ENCODE assay signal across 17 mouse cellular contexts in genomic region chr4:62509946-62510345, GRCm38 (mm10). TPM values are rescaled to one million over a fixed set of nuclear protein-coding genes. Genes with fewer than 3 reads are reported as not detected.
DNase-seq lines count a peak whose midpoint lies in the region; ATAC-seq and TF ChIP-seq lines count a peak whose summit lies in the region.
"Had no signal": no experiment of that assay in that cellular context is flagged by ENCODE, and none has a peak within 500 bp of the region (broad histone marks: within the 10 kb centered on the region; RNA-seq: fewer than 3 reads in every experiment).

No protein-coding gene starts in this region.

- H3K36me3 ChIP-seq in erythroblast, embryonic 14.5 days (ENCODE audit: control insufficient read depth): peaks cover 91% of the 10 kb centered on the region
- H3K36me3 ChIP-seq in MEL (ENCODE audit: control insufficient read depth in 1 of 2, insufficient read depth in 2 of 2, low read length in 2 of 2): peaks cover 0 to 11% of the 10 kb centered on the region in 2 experiments; a peak in 3 of 4 replicates

- H3K4me1 ChIP-seq in erythroblast, embryonic 14.5 days (ENCODE audit: control insufficient read depth): peaks cover 97% of the 10 kb centered on the region
- peaks cover under 1 to 1% of the 10 kb centered on the region in 2 experiments; a peak in 3 of 4 replicates for H3K4me1 ChIP-seq in MEL (ENCODE audit: control insufficient read depth in 1 of 2, insufficient read depth in 2 of 2, low read length in 2 of 2)
- H3K4me1 ChIP-seq: midbrain, embryonic 15.5 days had no signal

- no peaks in the 10 kb centered on the region for H3K79me2 ChIP-seq in MEL (ENCODE audit: control insufficient read depth, insufficient read depth, low read length, poor library complexity)

- ATAC-seq in erythroblast, adult 5-6 weeks (replicated peaks; ENCODE audit: low FRiP score, poor library complexity, severe bottlenecking): no peak
- ATAC-seq: inflammation-experienced regulatory T-cells, adult 6 months; midbrain, embryonic 15.5 days had no signal

- H3K4me3 ChIP-seq in erythroblast, embryonic 14.5 days (replicated peaks): peak overlapping the region; percentile 3
- H3K4me3 ChIP-seq in MEL (ENCODE audit: control insufficient read depth in 1 of 2, insufficient read depth in 1 of 2, low read depth in 2 of 2, low read length in 2 of 2): no peak overlapping the region
- H3K4me3 ChIP-seq: heart, embryonic 10.5 days; midbrain, embryonic 15.5 days; neural tube, embryonic 12.5 days had no signal

- DNase-seq in MEL (ENCODE audit: low read depth, low spot score): peak; percentile 5
- peak; percentile 92 for DNase-seq in adrenal gland, postnatal 14 days
- DNase-seq in kidney, postnatal 36 days: peak; percentile 91 to 92
- no peak for DNase-seq in retina, postnatal 1 day
- DNase-seq in thymus, postnatal 4 days: no peak
- no peak for DNase-seq in frontal cortex, adult 2 months (ENCODE audit: extremely low spot score in 1 of 2, low spot score in 1 of 2)
- DNase-seq: heart, postnatal 36 days; lung, postnatal 4 days; right cerebral cortex, adult 18-20 months had no signal

- no peak for TF ChIP-seq POLR2A in MEL (IDR thresholded peaks at IDR 0.05; ENCODE audit: control insufficient read depth in 1 of 2, insufficient read depth in 1 of 2, low read depth in 1 of 2, low read length in 2 of 2, poor library complexity in 1 of 2)

- TF ChIP-seq CTCF in MEL (IDR thresholded peaks at IDR 0.05 in 2 of 3, conservative IDR thresholded peaks at IDR 0.05 in 1 of 3; ENCODE audit: control insufficient read depth in 1 of 3, insufficient read depth in 1 of 3, low read depth in 2 of 3, low read length in 3 of 3, poor library complexity in 1 of 3, severe bottlenecking in 1 of 3): no peak

- no peak overlapping the region for H3K27ac ChIP-seq in MEL (ENCODE audit: control insufficient read depth, low read depth, low read length)
- H3K27ac ChIP-seq: heart, embryonic 10.5 days; liver, embryonic 14.5 days; midbrain, embryonic 15.5 days; neural tube, embryonic 12.5 days had no signal

- H3K9ac ChIP-seq in MEL (ENCODE audit: control insufficient read depth, low read depth, low read length, poor library complexity, severe bottlenecking): no peak overlapping the region
- H3K9ac ChIP-seq: liver, embryonic 14.5 days; midbrain, embryonic 15.5 days; neural tube, embryonic 12.5 days had no signal

- TF ChIP-seq RAD21 in MEL (IDR thresholded peaks at IDR 0.05; ENCODE audit: low read depth, low read length): no peak

- H3K27me3 ChIP-seq in erythroblast, embryonic 14.5 days (ENCODE audit: control insufficient read depth): no peaks in the 10 kb centered on the region; the same call in 1 of the 2 replicates
- no peaks in the 10 kb centered on the region for H3K27me3 ChIP-seq in MEL (ENCODE audit: control insufficient read depth in 1 of 2, insufficient read depth in 2 of 2, low read length in 2 of 2)
- H3K27me3 ChIP-seq: midbrain, embryonic 15.5 days; neural tube, embryonic 12.5 days had no signal

- no peaks in the 10 kb centered on the region for H3K9me3 ChIP-seq in erythroblast, embryonic 14.5 days (ENCODE audit: control insufficient read depth, low read length)
- no peaks in the 10 kb centered on the region for H3K9me3 ChIP-seq in MEL (replicated peaks; ENCODE audit: insufficient read depth, low read length)
- H3K9me3 ChIP-seq: heart, embryonic 10.5 days; midbrain, embryonic 15.5 days; neural tube, embryonic 12.5 days had no signal

- TF ChIP-seq EP300 in MEL (IDR thresholded peaks at IDR 0.05; ENCODE audit: low read depth in 1 of 2, low read length in 2 of 2): no peak

TF ChIP-seq in MEL, 35 proteins besides CTCF, POLR2A, EP300 and RAD21:
- no peak for TF ChIP-seq SMC3 (IDR thresholded peaks at IDR 0.05; ENCODE audit: low read depth, low read length)
- no peak for TF ChIP-seq MEF2A (IDR thresholded peaks at IDR 0.05; ENCODE audit: extremely low read depth, insufficient replicate concordance, low read depth, low read length, poor library complexity, severe bottlenecking)
- no peak for TF ChIP-seq ETS1 (IDR thresholded peaks at IDR 0.05; ENCODE audit: low read depth, low read length)
- no peak for TF ChIP-seq KAT2A (conservative IDR thresholded peaks at IDR 0.05; ENCODE audit: low read depth, low read length)
- TF ChIP-seq CHD1 (IDR thresholded peaks at IDR 0.05; ENCODE audit: low read depth, low read length): no peak
- no peak for TF ChIP-seq USF1 (IDR thresholded peaks at IDR 0.05; ENCODE audit: low read depth, low read length)
- no peak for TF ChIP-seq USF2 (IDR thresholded peaks at IDR 0.05; ENCODE audit: borderline replicate concordance in 1 of 2, insufficient read depth in 1 of 2, low read depth in 1 of 2, low read length in 2 of 2)
- no peak for TF ChIP-seq GABPA (IDR thresholded peaks at IDR 0.05; ENCODE audit: low read depth, low read length)
- no peak for TF ChIP-seq CHD2 (IDR thresholded peaks at IDR 0.05; ENCODE audit: low read length)
- TF ChIP-seq GATA1 (IDR thresholded peaks at IDR 0.05; ENCODE audit: low read depth, low read length): no peak
- TF ChIP-seq HCFC1 (IDR thresholded peaks at IDR 0.05; ENCODE audit: low read depth, low read length): no peak
- TF ChIP-seq ZC3H11A (IDR thresholded peaks at IDR 0.05; ENCODE audit: low read depth, low read length): no peak
- TF ChIP-seq NELFE (IDR thresholded peaks at IDR 0.05; ENCODE audit: low read depth, low read length): no peak
- TF ChIP-seq JUND (IDR thresholded peaks at IDR 0.05; ENCODE audit: low read depth, low read length): no peak

RNA-seq across cellular contexts. Expression of gene Hdhd3, which starts 6.7 kb away (rescaled TPM):
- polyA plus RNA-seq in erythroblast, embryonic 14.5 days (2012): 0.29 and 0.59 TPM in 2 replicates
- total RNA-seq in erythroblast, adult 5-6 weeks (2015; ENCODE audit: low replicate concordance): not detected in 2 replicates
- total RNA-seq in erythroblast, adult 5-6 weeks (2017; ENCODE audit: low replicate concordance): 1.0 TPM in 1 of 2 replicates, not detected in the other
- 3.5 and 4.0 TPM in 2 replicates for total RNA-seq in MEL (2012; rRNA removed)
- polyA plus RNA-seq in MEL (2012; ENCODE audit: insufficient read depth in 1 of 2, insufficient read length in 2 of 2, low read depth in 1 of 2, low replicate concordance in 2 of 2, missing spikeins in 1 of 2): 1 to 10 TPM in 1 of 2 experiments, not detected in 1; 6.0 TPM
- 16.2 and 22.7 TPM in 2 replicates for total RNA-seq in adrenal gland, postnatal 14 days (2021)
- 6.8 and 8.0 TPM in 2 replicates for polyA plus RNA-seq in frontal cortex, adult 2 months (2012; rRNA removed)

RNA-seq across cellular contexts. Expression of gene Alad, which starts 9.8 kb away (rescaled TPM):
- polyA plus RNA-seq in erythroblast, embryonic 14.5 days (2012): 666 and 744 TPM in 2 replicates
- 105 and 125 TPM in 2 replicates for total RNA-seq in erythroblast, adult 5-6 weeks (2015; ENCODE audit: low replicate concordance)
- 81.9 and 128 TPM in 2 replicates for total RNA-seq in erythroblast, adult 5-6 weeks (2017; ENCODE audit: low replicate concordance)
- total RNA-seq in MEL (2012; rRNA removed): 199 and 213 TPM in 2 replicates
- 100 to 1,000 TPM in 1 of 2 experiments, not detected in 1; 386 TPM for polyA plus RNA-seq in MEL (2012; ENCODE audit: insufficient read depth in 1 of 2, insufficient read length in 2 of 2, low read depth in 1 of 2, low replicate concordance in 2 of 2, missing spikeins in 1 of 2)
- total RNA-seq in adrenal gland, postnatal 14 days (2021): 90.0 and 110 TPM in 2 replicates
- polyA plus RNA-seq in frontal cortex, adult 2 months (2012; rRNA removed): 37.2 and 43.1 TPM in 2 replicates

RNA-seq across cellular contexts. Expression of gene Pole3, which starts 14.9 kb away (rescaled TPM):
- polyA plus RNA-seq in erythroblast, embryonic 14.5 days (2012): 8.0 and 9.7 TPM in 2 replicates
- total RNA-seq in erythroblast, adult 5-6 weeks (2015; ENCODE audit: low replicate concordance): 21.3 and 30.7 TPM in 2 replicates
- total RNA-seq in erythroblast, adult 5-6 weeks (2017; ENCODE audit: low replicate concordance): 14.1 and 17.3 TPM in 2 replicates
- total RNA-seq in MEL (2012; rRNA removed): 51.4 and 63.6 TPM in 2 replicates
- polyA plus RNA-seq in MEL (2012; ENCODE audit: insufficient read depth in 1 of 2, insufficient read length in 2 of 2, low read depth in 1 of 2, low replicate concordance in 2 of 2, missing spikeins in 1 of 2): 100 to 1,000 TPM in 1 of 2 experiments, not detected in 1; 103 TPM
- 43.9 and 46.4 TPM in 2 replicates for total RNA-seq in adrenal gland, postnatal 14 days (2021)
- polyA plus RNA-seq in frontal cortex, adult 2 months (2012; rRNA removed): 30.6 and 31.3 TPM in 2 replicates

RNA-seq across cellular contexts. Expression of gene 4933430I17Rik, which starts 15.2 kb away (rescaled TPM):
- polyA plus RNA-seq in erythroblast, embryonic 14.5 days (2012): not detected in 2 replicates
- total RNA-seq in erythroblast, adult 5-6 weeks (2015; ENCODE audit: low replicate concordance): not detected in 2 replicates
- not detected in 2 replicates for total RNA-seq in erythroblast, adult 5-6 weeks (2017; ENCODE audit: low replicate concordance)
- 0.12 TPM in 1 of 2 replicates, not detected in the other for total RNA-seq in MEL (2012; rRNA removed)
- polyA plus RNA-seq in MEL (2012; ENCODE audit: insufficient read depth in 1 of 2, insufficient read length in 2 of 2, low read depth in 1 of 2, low replicate concordance in 2 of 2, missing spikeins in 1 of 2): under 1 TPM in 1 of 2 experiments, not detected in 1; 0.43 TPM
- total RNA-seq in adrenal gland, postnatal 14 days (2021): 0.19 and 0.26 TPM in 2 replicates
- polyA plus RNA-seq in frontal cortex, adult 2 months (2012; rRNA removed): 0.44 TPM in 2 replicates
- total RNA-seq: gastrocnemius, adult 8-10 months had no signal

RNA-seq across cellular contexts. Expression of gene Bspry, which starts 30.1 kb away (rescaled TPM):
- polyA plus RNA-seq in erythroblast, embryonic 14.5 days (2012): 0.03 TPM in 1 of 2 replicates, not detected in the other
- not detected in 2 replicates for total RNA-seq in erythroblast, adult 5-6 weeks (2015; ENCODE audit: low replicate concordance)
- total RNA-seq in erythroblast, adult 5-6 weeks (2017; ENCODE audit: low replicate concordance): not detected in 2 replicates
- total RNA-seq in MEL (2012; rRNA removed): 0.13 and 0.19 TPM in 2 replicates
- polyA plus RNA-seq in MEL (2012; ENCODE audit: insufficient read depth in 1 of 2, insufficient read length in 2 of 2, low read depth in 1 of 2, low replicate concordance in 2 of 2, missing spikeins in 1 of 2): under 1 TPM in 1 of 2 experiments, not detected in 1; 0.50 TPM
- 1.1 and 1.3 TPM in 2 replicates for total RNA-seq in adrenal gland, postnatal 14 days (2021)
- 0.60 and 0.78 TPM in 2 replicates for polyA plus RNA-seq in frontal cortex, adult 2 months (2012; rRNA removed)
- total RNA-seq: gastrocnemius, adult 8-10 months; heart, postnatal 36 days had no signal

Comparison
In these comparisons a context has a peak if more than half of its experiments do, and no peak if none do; other contexts are left out.
1. DNase-seq: peak in MEL (single experiment), adrenal gland, postnatal 14 days (single experiment) and kidney, postnatal 36 days (2 of 2); none in retina, postnatal 1 day (single experiment), thymus, postnatal 4 days (single experiment) and frontal cortex, adult 2 months (0 of 2).